Mouse (Mus musculus): ENCODE data around the gene Kmt5a. TPM values are rescaled to one million over a fixed set of nuclear protein-coding genes. Genes with fewer than 3 reads are reported as not detected.

The Kmt5a gene
- polyA plus RNA-seq, 1 experiment from 2014 or later = 102 TPM

DNA sequence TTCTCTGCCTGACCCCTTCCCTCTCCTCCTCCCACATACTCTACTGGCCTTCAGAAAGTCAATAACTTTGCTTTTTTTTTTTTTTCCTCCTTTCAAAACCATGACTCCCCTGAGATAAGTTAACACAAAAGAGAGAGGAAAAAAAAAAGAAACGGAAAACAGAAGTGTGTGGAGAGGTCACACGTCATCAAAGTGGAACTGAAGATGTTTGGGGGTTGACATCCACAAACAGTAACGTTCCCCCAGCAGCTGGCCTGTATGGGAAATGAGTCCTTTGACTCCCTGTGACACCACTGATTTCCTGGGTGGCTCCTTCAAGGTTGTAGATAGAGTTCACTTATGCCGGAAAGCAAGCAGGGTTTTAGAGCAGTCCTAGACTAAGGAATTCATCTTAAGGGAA is 40.4 kb downstream of the Kmt5a start:
- Histone ChIP-seq H3K4me1 (ENCODE audit: control insufficient read depth, insufficient read depth, low read length) (no peaks in the 10 kb centered on the region), H3K9me3 (replicated peaks; ENCODE audit: control insufficient read depth, low read length) (no peaks in the 10 kb centered on the region), H3K27me3 (ENCODE audit: control insufficient read depth, insufficient read depth, low read length) (no peaks in the 10 kb centered on the region), H3K36me3 (replicated peaks; ENCODE audit: control insufficient read depth, insufficient read depth, low read depth, low read length) (no peaks in the 10 kb centered on the region), H3K27ac (replicated peaks; ENCODE audit: low read depth, low read length) (no peak overlapping the region), H3K9ac (replicated peaks; ENCODE audit: low read length) (no peak overlapping the region), H3K4me2 (ENCODE audit: low read depth, low read length) (no peak overlapping the region), H3K4me3 (ENCODE audit: low read depth, low read length) (no peak overlapping the region)
- DNase-seq (ENCODE audit: low spot score) (no peak), ATAC-seq (replicated peaks; ENCODE audit: insufficient number of reproducible peaks, low FRiP score, low TSS enrichment, low read depth) (no peak)
- 77% methylated on average over 4 of the region's 4 CpGs for WGBS

DNA sequence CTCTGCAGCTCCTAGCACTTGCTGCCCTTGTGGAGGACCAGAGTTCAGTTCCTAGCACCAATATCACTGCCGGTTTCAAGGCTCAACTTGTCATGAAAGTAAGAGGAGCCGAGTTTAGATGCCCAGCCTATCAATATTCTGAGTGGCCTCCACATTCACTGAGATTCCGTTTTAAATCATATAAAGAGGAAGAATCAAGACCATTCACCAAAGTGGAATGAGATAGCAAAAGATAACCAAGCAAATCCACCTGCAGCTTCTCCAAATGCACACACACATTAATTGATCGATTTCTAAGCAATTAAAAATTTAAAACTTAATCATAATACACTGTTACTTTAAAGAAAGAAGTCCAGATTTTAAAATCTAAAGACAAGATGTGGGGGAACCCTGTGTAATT is 42.0 kb downstream of the Kmt5a start:
- DNase-seq (ENCODE audit: low spot score) (no peak), ATAC-seq (replicated peaks; ENCODE audit: insufficient number of reproducible peaks, low FRiP score, low TSS enrichment, low read depth) (no peak)
- H3K4me3 ChIP-seq (ENCODE audit: low read depth, low read length) = no peak overlapping the region
- H3K4me2 ChIP-seq (ENCODE audit: low read depth, low read length) = no peak overlapping the region
- 88% methylated on average over 4 of the region's 4 CpGs for WGBS
- H3K27ac ChIP-seq (replicated peaks; ENCODE audit: low read depth, low read length) = no peak overlapping the region
- H3K9ac ChIP-seq (replicated peaks; ENCODE audit: low read length) = no peak overlapping the region
- H3K36me3 ChIP-seq (replicated peaks; ENCODE audit: control insufficient read depth, insufficient read depth, low read depth, low read length) = no peaks in the 10 kb centered on the region
- no peaks in the 10 kb centered on the region for H3K9me3 ChIP-seq (replicated peaks; ENCODE audit: control insufficient read depth, low read length)
- H3K4me1 ChIP-seq (ENCODE audit: control insufficient read depth, insufficient read depth, low read length) = no peaks in the 10 kb centered on the region
- no peaks in the 10 kb centered on the region for H3K27me3 ChIP-seq (ENCODE audit: control insufficient read depth, insufficient read depth, low read length)

DNA sequence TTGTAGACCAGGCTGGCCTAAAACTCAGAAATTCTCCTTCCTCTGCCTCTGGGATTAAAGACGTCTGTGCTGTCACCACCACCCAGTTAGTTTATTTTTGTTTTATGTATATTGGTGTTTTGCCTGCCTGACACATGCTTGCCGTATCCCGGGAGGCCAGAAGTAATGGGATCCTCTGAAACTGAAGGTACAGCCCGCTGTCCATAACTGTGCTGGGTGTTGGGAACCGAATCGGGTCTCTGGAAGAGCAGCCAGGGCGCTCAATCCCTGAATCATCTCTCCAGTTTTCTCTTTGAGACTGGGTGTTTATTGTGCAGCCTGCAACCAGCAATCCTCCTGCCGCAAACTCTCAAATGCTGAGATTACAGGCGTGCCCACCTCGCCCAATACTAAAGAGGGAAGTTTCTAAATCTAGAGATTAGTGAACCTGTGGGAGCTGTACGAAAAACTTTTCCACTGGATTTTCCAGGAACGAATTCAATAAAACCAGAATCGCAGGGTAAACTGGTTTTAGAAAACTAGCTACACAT is 42.8 kb downstream of the Kmt5a start:
- no peak for DNase-seq (ENCODE audit: low spot score)
- peak overlapping the region; percentile 60 for H3K4me3 ChIP-seq (ENCODE audit: low read depth, low read length)
- H3K27ac ChIP-seq (replicated peaks; ENCODE audit: low read depth, low read length) = peak overlapping the region; percentile 100
- no peaks in the 10 kb centered on the region for H3K36me3 ChIP-seq (replicated peaks; ENCODE audit: control insufficient read depth, insufficient read depth, low read depth, low read length)
- H3K9me3 ChIP-seq (replicated peaks; ENCODE audit: control insufficient read depth, low read length) = no peaks in the 10 kb centered on the region
- no peaks in the 10 kb centered on the region for H3K4me1 ChIP-seq (ENCODE audit: control insufficient read depth, insufficient read depth, low read length)
- peak overlapping the region; percentile 65 for H3K4me2 ChIP-seq (ENCODE audit: low read depth, low read length)
- H3K9ac ChIP-seq (replicated peaks; ENCODE audit: low read length) = peak overlapping the region; percentile 87
- H3K27me3 ChIP-seq (ENCODE audit: control insufficient read depth, insufficient read depth, low read length) = no peaks in the 10 kb centered on the region
- WGBS = 7% methylated on average over 13 of the region's 13 CpGs
- no peak for ATAC-seq (replicated peaks; ENCODE audit: insufficient number of reproducible peaks, low FRiP score, low TSS enrichment, low read depth)

DNA sequence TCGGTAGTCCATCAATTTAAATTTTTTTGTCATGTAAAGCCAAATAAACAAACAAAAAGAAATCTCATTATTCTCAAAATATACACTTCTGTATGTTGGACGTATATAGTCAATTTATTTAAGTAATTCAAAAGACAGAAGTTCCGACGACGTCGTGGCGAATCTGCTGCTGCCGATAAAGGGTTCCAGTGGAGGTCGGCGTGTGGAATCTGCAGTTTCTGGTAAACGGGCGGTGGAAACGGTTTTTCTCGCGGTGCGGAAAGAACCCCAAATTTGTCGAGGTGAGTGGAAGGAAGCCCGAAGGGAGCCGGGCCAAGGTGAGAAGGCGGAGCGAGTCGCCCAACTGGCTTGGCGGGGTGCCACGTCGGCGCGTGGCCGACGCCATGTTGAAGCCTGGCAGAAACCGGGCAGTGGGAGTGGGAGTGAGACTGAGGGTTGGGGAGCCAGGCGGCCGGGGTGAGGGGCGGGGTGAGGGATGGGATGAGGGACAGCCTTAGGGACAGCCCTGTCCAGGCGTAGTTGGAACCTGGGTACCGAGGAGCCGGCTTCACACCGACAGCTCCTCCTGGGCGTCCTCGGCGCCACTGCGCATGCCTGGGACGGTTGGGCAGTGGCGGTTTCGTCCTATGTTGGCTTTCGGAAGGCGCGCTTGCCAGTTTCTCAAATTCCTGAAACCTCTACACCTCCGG is 43.4 kb downstream of the Kmt5a start, which contains the start of gene Snrnp35:
Gene Snrnp35, plus strand, starts transcription at position 169 of the 689 bp plus-strand sequence.
- Histone ChIP-seq H3K27me3 (ENCODE audit: control insufficient read depth, insufficient read depth, low read length) (no peaks in the 10 kb centered on the region), H3K36me3 (replicated peaks; ENCODE audit: control insufficient read depth, insufficient read depth, low read depth, low read length) (no peaks in the 10 kb centered on the region; the same call in 1 of the 2 replicates), H3K27ac (replicated peaks; ENCODE audit: low read depth, low read length) (peak within 1 kb of the TSS; percentile 100), H3K4me1 (ENCODE audit: control insufficient read depth, insufficient read depth, low read length) (no peaks in the 10 kb centered on the region), H3K9me3 (replicated peaks; ENCODE audit: control insufficient read depth, low read length) (no peaks in the 10 kb centered on the region), H3K4me2 (ENCODE audit: low read depth, low read length) (peak within 1 kb of the TSS; percentile 69), H3K9ac (replicated peaks; ENCODE audit: low read length) (peak within 1 kb of the TSS; percentile 95), H3K4me3 (ENCODE audit: low read depth, low read length) (peak within 1 kb of the TSS; percentile 60)
- ATAC-seq (replicated peaks; ENCODE audit: insufficient number of reproducible peaks, low FRiP score, low TSS enrichment, low read depth) (peak; percentile 90), DNase-seq (ENCODE audit: low spot score) (peak; percentile 89)
- under 1% methylated on average over 44 of the region's 48 CpGs for WGBS

DNA sequence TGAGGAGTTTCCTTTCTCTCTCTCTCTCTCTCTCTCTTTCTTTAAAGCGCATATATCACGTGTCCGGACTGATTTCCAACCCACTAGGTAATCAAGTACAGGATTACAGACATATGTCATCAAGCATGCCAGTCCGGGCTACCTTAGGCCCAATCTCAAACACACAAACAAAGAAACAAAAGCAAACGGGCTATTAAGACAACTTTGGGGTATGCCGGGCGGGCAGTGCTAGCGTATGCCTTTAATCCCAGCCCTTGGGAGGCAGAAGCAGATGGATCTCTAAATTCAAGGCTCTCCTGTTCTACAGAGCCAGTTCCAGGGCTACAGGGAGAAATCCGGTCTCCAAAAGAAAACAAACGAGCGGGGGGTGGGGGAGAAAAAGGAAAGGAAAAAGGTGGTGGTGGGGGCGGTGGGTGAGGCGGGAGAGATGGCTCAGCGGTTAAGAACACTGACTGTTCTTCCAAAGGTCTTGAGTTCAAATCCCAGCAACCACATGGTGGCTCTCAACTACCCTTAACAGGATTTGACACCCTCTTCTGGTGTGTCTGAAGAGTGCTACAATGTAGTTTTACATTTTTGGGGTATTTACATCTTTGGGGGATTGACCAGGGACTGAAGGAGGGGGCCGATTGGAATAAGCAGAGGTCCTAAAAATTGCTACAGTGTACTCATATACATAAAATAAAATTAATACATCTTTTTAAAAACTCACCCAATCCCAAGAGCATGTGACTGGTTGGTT is 44.1 kb downstream of the Kmt5a start:
- no peaks in the 10 kb centered on the region for H3K9me3 ChIP-seq (replicated peaks; ENCODE audit: control insufficient read depth, low read length)
- peak overlapping the region; percentile 60 for H3K4me3 ChIP-seq (ENCODE audit: low read depth, low read length)
- peak overlapping the region; percentile 100 for H3K27ac ChIP-seq (replicated peaks; ENCODE audit: low read depth, low read length)
- peak overlapping the region; percentile 69 for H3K4me2 ChIP-seq (ENCODE audit: low read depth, low read length)
- no peaks in the 10 kb centered on the region; the same call in 1 of the 2 replicates for H3K36me3 ChIP-seq (replicated peaks; ENCODE audit: control insufficient read depth, insufficient read depth, low read depth, low read length)
- no peaks in the 10 kb centered on the region for H3K4me1 ChIP-seq (ENCODE audit: control insufficient read depth, insufficient read depth, low read length)
- ATAC-seq (replicated peaks; ENCODE audit: insufficient number of reproducible peaks, low FRiP score, low TSS enrichment, low read depth) (peak; percentile 4; the same call in 1 of the 2 replicates), DNase-seq (ENCODE audit: low spot score) (no peak)
- H3K9ac ChIP-seq (replicated peaks; ENCODE audit: low read length) = peak overlapping the region; percentile 95
- WGBS = 6% methylated on average over 15 of the region's 15 CpGs
- H3K27me3 ChIP-seq (ENCODE audit: control insufficient read depth, insufficient read depth, low read length) = no peaks in the 10 kb centered on the region

DNA sequence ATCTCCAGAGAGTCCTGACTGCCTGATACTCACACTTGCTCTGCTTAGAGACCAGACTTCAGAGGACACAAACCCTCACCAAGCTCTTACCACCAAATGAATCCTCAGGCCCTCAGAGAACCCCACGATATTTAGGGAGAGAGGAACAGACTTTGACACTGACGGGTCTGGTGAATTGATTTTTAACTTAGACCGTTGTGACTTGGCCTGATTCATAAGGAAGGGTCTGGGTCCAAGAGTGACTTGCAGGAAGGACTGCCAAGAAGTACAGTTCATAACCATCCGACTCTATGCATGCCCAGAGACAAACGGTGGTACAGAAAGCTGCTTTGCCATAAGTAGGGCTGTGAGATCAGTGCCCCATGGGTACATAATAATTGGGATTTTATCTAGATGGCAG is 45.9 kb downstream of the Kmt5a start:
- no peaks in the 10 kb centered on the region; the same call in 1 of the 2 replicates for H3K36me3 ChIP-seq (replicated peaks; ENCODE audit: control insufficient read depth, insufficient read depth, low read depth, low read length)
- DNase-seq (ENCODE audit: low spot score) (no peak), ATAC-seq (replicated peaks; ENCODE audit: insufficient number of reproducible peaks, low FRiP score, low TSS enrichment, low read depth) (no peak)
- no peak overlapping the region for H3K4me3 ChIP-seq (ENCODE audit: low read depth, low read length)
- H3K27me3 ChIP-seq (ENCODE audit: control insufficient read depth, insufficient read depth, low read length) = no peaks in the 10 kb centered on the region
- H3K27ac ChIP-seq (replicated peaks; ENCODE audit: low read depth, low read length) = no peak overlapping the region
- no peak overlapping the region for H3K4me2 ChIP-seq (ENCODE audit: low read depth, low read length)
- no peak overlapping the region for H3K9ac ChIP-seq (replicated peaks; ENCODE audit: low read length)
- H3K4me1 ChIP-seq (ENCODE audit: control insufficient read depth, insufficient read depth, low read length) = no peaks in the 10 kb centered on the region
- no peaks in the 10 kb centered on the region for H3K9me3 ChIP-seq (replicated peaks; ENCODE audit: control insufficient read depth, low read length)
- WGBS = 93% methylated on average over 5 of the region's 5 CpGs

DNA sequence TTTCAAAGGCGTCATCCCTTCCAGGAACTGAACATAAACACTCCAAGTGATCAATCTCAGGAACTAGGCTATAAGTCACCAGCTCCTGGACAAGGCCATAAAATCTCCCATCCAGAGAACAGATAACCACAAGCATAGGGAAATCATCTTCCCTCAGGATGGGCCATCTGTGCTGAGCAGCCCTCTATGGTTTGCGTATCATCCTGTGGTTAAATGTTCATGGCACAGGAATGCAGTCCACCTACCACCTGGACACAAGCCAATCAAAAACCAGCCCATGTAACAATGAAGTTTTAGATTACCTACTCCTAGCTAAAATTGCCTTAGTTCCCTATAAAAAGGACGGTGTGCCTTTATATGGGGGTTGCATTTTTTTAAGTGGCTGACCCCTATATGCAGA is 49.2 kb downstream of the Kmt5a start:
- DNase-seq (ENCODE audit: low spot score) = no peak
- H3K9ac ChIP-seq (replicated peaks; ENCODE audit: low read length) = no peak overlapping the region
- peaks cover 2% of the 10 kb centered on the region for H3K36me3 ChIP-seq (replicated peaks; ENCODE audit: control insufficient read depth, insufficient read depth, low read depth, low read length)
- H3K4me3 ChIP-seq (ENCODE audit: low read depth, low read length) = no peak overlapping the region
- no peak overlapping the region for H3K4me2 ChIP-seq (ENCODE audit: low read depth, low read length)
- H3K4me1 ChIP-seq (ENCODE audit: control insufficient read depth, insufficient read depth, low read length) = no peaks in the 10 kb centered on the region
- ATAC-seq (replicated peaks; ENCODE audit: insufficient number of reproducible peaks, low FRiP score, low TSS enrichment, low read depth) = no peak
- 90% methylated on average over 3 of the region's 3 CpGs for WGBS
- no peak overlapping the region for H3K27ac ChIP-seq (replicated peaks; ENCODE audit: low read depth, low read length)
- H3K27me3 ChIP-seq (ENCODE audit: control insufficient read depth, insufficient read depth, low read length) = no peaks in the 10 kb centered on the region
- H3K9me3 ChIP-seq (replicated peaks; ENCODE audit: control insufficient read depth, low read length) = no peaks in the 10 kb centered on the region

DNA sequence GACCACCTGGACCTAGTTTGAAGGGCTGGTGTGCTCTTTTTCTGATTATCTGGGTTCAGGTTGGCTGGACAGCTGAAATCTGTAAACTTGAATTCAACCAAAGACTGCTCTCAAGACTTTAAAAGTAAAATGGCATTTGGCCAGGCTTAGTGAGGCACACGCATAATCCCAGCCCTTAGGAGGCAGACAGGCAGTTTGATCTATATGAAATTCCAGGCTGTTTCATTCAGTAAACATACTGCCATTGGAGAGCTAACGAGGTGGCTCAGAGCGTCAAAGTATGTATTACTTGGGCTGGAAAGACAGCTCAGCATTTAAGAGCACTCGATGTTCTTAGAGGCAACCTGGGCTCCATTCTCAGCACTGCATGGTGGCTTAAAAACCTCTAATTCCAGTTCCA is 52.0 kb downstream of the Kmt5a start:
- 85% methylated on average over 4 of the region's 4 CpGs for WGBS
- no peak overlapping the region for H3K9ac ChIP-seq (replicated peaks; ENCODE audit: low read length)
- ATAC-seq (replicated peaks; ENCODE audit: insufficient number of reproducible peaks, low FRiP score, low TSS enrichment, low read depth) = no peak
- no peak overlapping the region for H3K4me2 ChIP-seq (ENCODE audit: low read depth, low read length)
- no peaks in the 10 kb centered on the region for H3K4me1 ChIP-seq (ENCODE audit: control insufficient read depth, insufficient read depth, low read length)
- H3K4me3 ChIP-seq (ENCODE audit: low read depth, low read length) = no peak overlapping the region
- no peak for DNase-seq (ENCODE audit: low spot score)
- H3K27me3 ChIP-seq (ENCODE audit: control insufficient read depth, insufficient read depth, low read length) = no peaks in the 10 kb centered on the region
- no peak overlapping the region for H3K27ac ChIP-seq (replicated peaks; ENCODE audit: low read depth, low read length)
- peaks cover 2% of the 10 kb centered on the region for H3K36me3 ChIP-seq (replicated peaks; ENCODE audit: control insufficient read depth, insufficient read depth, low read depth, low read length)
- H3K9me3 ChIP-seq (replicated peaks; ENCODE audit: control insufficient read depth, low read length) = no peaks in the 10 kb centered on the region
